Mouse (Mus musculus) heart, adult 2 months (tissue): ENCODE data around the gene Gm11444. TPM values are rescaled to one million over a fixed set of nuclear protein-coding genes. Genes with fewer than 3 reads are reported as not detected.

Source experiments
- DNase-seq, 2 experiments: peaks; one replicate each; pipeline ENCODE4 v3.0.0; 2021
- H3K27ac ChIP-seq: fragments of 200-600 bp; 2 replicates; pipeline ENCODE4 v1.8.1; 2022
- H3K27me3 ChIP-seq: fragments of 200-500 bp; 2 replicates; pipeline ENCODE4 v1.6.1; 2012; ENCODE audit warnings: mild to moderate bottlenecking, low read length, inconsistent platforms, mixed read lengths; ENCODE audit not compliant: control insufficient read depth, insufficient read depth
- H3K36me3 ChIP-seq: fragments of 200-500 bp; 2 replicates; pipeline ENCODE4 v1.6.1; 2012; ENCODE audit warnings: low read length, inconsistent platforms; ENCODE audit not compliant: control insufficient read depth, insufficient read depth
- H3K4me1 ChIP-seq: fragments of 200-500 bp; 2 replicates; pipeline ENCODE4 v1.6.1; 2011; ENCODE audit warnings: low read length; ENCODE audit not compliant: control insufficient read depth, insufficient read depth
- H3K4me3 ChIP-seq: fragments of 200-600 bp; 2 replicates; pipeline ENCODE4 v1.8.1; 2022
- H3K79me2 ChIP-seq: fragments of 200-500 bp; replicated peaks from 2 replicates; pipeline ENCODE4 v1.6.1; 2012; ENCODE audit warnings: mild to moderate bottlenecking, inconsistent platforms, low read length, moderate library complexity, mixed read lengths; ENCODE audit not compliant: control insufficient read depth, insufficient read depth
- H3K9ac ChIP-seq: fragments of 200-500 bp; 2 replicates; pipeline ENCODE4 v1.6.1; 2012; ENCODE audit warnings: low read depth, mild to moderate bottlenecking, control low read depth, inconsistent platforms, low read length, mixed read lengths
- CTCF ChIP-seq: fragments of 200-600 bp; IDR thresholded peaks from 2 replicates; pipeline ENCODE4 v1.8.1; 2022; ENCODE audit warnings: antibody characterized with exemption, mild to moderate bottlenecking, moderate library complexity
- EP300 ChIP-seq: fragments of 200-500 bp; IDR thresholded peaks from 2 replicates; pipeline ENCODE4 v1.6.1; 2011; ENCODE audit warnings: low read depth, low read length, control low read depth; ENCODE audit not compliant: insufficient read depth
- POLR2A ChIP-seq: fragments of 200-500 bp; IDR thresholded peaks from 2 replicates; pipeline ENCODE4 v1.6.1; 2011; ENCODE audit warnings: mild to moderate bottlenecking, low read depth, low read length, control low read depth; ENCODE audit not compliant: insufficient read depth
- whole genome bisulfite sequencing: fragments of 180-500 bp; shearing (Covaris S2); methylation state at CpG from one replicate; pipeline ENCODE4 v1.1.7; 2018; 5-methylcytosine and 5-hydroxymethylcytosine counted together
- intact Hi-C: fragments of 180-260 bp; cut with DNase I; formaldehyde crosslinking; loops from one replicate; pipeline ENCODE4 v1.15.1; 2025
- polyA plus RNA-seq: library from polyadenylated mRNA; depleted of rRNA; stranded (reverse); fragments of >200 nt; gene quantifications from 2 replicates; pipeline ENCODE4 v1.2.3, GENCODE M21; 2012
- total RNA-seq, 2 experiments: library from RNA; stranded (reverse); gene quantifications; 2 replicates each; pipeline ENCODE4 v1.2.3; 2021

The Gm11444 gene
- total and polyA plus RNA-seq, 3 experiments = not detected

GRCm38 (mm10) chr11:85888451-85888961 lies 38.4 kb upstream of the Gm11444 start:
- no peak overlapping the region for H3K9ac ChIP-seq
- intact Hi-C loops = no loop called here
- WGBS = 12% methylated on average over 26 of the region's 26 CpGs

DNA sequence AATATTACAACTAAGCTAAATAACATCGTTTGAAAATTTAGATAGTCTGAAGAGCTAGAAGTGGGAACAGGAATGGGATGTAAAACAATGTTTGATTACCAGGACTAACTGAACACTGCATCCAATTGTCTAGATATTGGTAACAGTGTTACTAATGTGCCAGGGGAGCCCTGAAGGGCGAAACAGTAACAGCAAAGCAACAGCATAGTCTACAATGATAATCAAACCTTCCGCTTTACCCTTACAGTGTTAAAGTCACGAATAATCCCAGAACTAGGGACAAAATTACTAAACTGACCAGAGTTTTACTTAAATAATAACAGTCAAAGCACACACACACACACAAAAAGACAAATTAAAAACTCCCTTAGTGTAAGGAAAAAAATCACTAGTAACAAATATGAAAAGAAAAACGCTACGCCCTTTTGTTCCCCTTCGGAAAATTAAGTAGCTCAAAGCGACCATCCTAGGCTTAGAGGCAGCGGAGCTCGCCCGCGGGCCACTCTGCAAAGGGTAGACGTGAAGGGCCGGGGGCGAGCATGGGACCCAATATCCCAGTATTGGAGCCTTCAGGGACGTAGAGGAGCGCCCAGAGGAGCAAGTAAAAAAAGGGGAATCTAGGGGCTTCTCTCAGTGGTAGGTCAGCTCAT lies 37.8 kb upstream of the Gm11444 start:
- TF ChIP-seq CTCF = no peak
- no peak for TF ChIP-seq EP300
- no peak for TF ChIP-seq POLR2A
- no peak for DNase-seq
- no peaks in the 10 kb centered on the region for H3K36me3 ChIP-seq
- intact Hi-C loops = no loop called here
- H3K4me1 ChIP-seq = no peaks in the 10 kb centered on the region
- H3K79me2 ChIP-seq = no peaks in the 10 kb centered on the region
- no peak overlapping the region for H3K9ac ChIP-seq
- peaks cover 42% of the 10 kb centered on the region for H3K27me3 ChIP-seq
- 12% methylated on average over 17 of the region's 17 CpGs for WGBS
- H3K27ac ChIP-seq = no peak overlapping the region
- no peak overlapping the region for H3K4me3 ChIP-seq

More at GRCm38 (mm10) chr11:85888451-85888961, 38.4 kb upstream of the Gm11444 start:
- TF ChIP-seq POLR2A = no peak
- TF ChIP-seq CTCF = no peak
- no peak for TF ChIP-seq EP300
- H3K27ac ChIP-seq = no peak overlapping the region
- no peak overlapping the region for H3K4me3 ChIP-seq
- no peaks in the 10 kb centered on the region for H3K36me3 ChIP-seq
- H3K79me2 ChIP-seq = no peaks in the 10 kb centered on the region
- no peak for DNase-seq
- H3K4me1 ChIP-seq = no peaks in the 10 kb centered on the region
- peaks cover 42% of the 10 kb centered on the region for H3K27me3 ChIP-seq

GRCm38 (mm10) chr11:85887273-85887672 lies 37.1 kb upstream of the Gm11444 start:
- Histone ChIP-seq H3K27me3 (peaks cover 39% of the 10 kb centered on the region), H3K36me3 (no peaks in the 10 kb centered on the region), H3K4me3 (no peak overlapping the region), H3K79me2 (no peaks in the 10 kb centered on the region), H3K27ac (no peak overlapping the region), H3K4me1 (no peaks in the 10 kb centered on the region), H3K9ac (no peak overlapping the region)
- 32% methylated on average over 6 of the region's 6 CpGs for WGBS
- no peak for DNase-seq
- no peak for TF ChIP-seq CTCF
- no peak for TF ChIP-seq POLR2A
- TF ChIP-seq EP300 = no peak
- intact Hi-C loops = no loop called here

- Histone ChIP-seq H3K4me3 (no peak overlapping the region), H3K27me3 (peaks cover 34% of the 10 kb centered on the region), H3K79me2 (no peaks in the 10 kb centered on the region), H3K9ac (no peak overlapping the region), H3K27ac (no peak overlapping the region), H3K36me3 (no peaks in the 10 kb centered on the region), H3K4me1 (no peaks in the 10 kb centered on the region)
- DNase-seq = no peak
- TF ChIP-seq EP300 (no peak), POLR2A (no peak), CTCF (no peak)
- intact Hi-C loops = no loop called here
- 17% methylated on average over 22 of the region's 22 CpGs for WGBS
Observed at GRCm38 (mm10) chr11:85886429-85886785, 36.3 kb upstream of the Gm11444 start.

- WGBS = 37% methylated on average over 25 of the region's 28 CpGs
Observed at GRCm38 (mm10) chr11:85885665-85886428, 35.7 kb upstream of the Gm11444 start, which contains the start of gene Tbx4. Gene Tbx4, plus strand, starts transcription at chr11:85886422.

GRCm38 (mm10) chr11:85884498-85884897 lies 34.4 kb upstream of the Gm11444 start:
- intact Hi-C loops = no loop called here
- no peaks in the 10 kb centered on the region for H3K79me2 ChIP-seq
- 77% methylated on average over 4 of the region's 4 CpGs for WGBS
- DNase-seq = no peak
- no peaks in the 10 kb centered on the region for H3K4me1 ChIP-seq
- no peaks in the 10 kb centered on the region for H3K36me3 ChIP-seq
- TF ChIP-seq POLR2A = no peak
- TF ChIP-seq EP300 = no peak
- TF ChIP-seq CTCF = no peak
- H3K9ac ChIP-seq = no peak overlapping the region
- H3K4me3 ChIP-seq = no peak overlapping the region
- H3K27ac ChIP-seq = no peak overlapping the region
- H3K27me3 ChIP-seq = peaks cover 20% of the 10 kb centered on the region

More at GRCm38 (mm10) chr11:85885665-85886428, 35.7 kb upstream of the Gm11444 start, which contains the start of gene Tbx4:
- H3K79me2 ChIP-seq = no peaks in the 10 kb centered on the region
- intact Hi-C loops = no loop called here
- no peak for TF ChIP-seq CTCF
- TF ChIP-seq POLR2A = no peak
- TF ChIP-seq EP300 = no peak
- no peaks in the 10 kb centered on the region for H3K4me1 ChIP-seq
- H3K4me3 ChIP-seq = no peak within 1 kb of the TSS
- no peaks in the 10 kb centered on the region for H3K36me3 ChIP-seq
- no peak within 1 kb of the TSS for H3K27ac ChIP-seq
- no peak for DNase-seq
- H3K27me3 ChIP-seq = peaks cover 29% of the 10 kb centered on the region
- no peak within 1 kb of the TSS for H3K9ac ChIP-seq
